Mouse (Mus musculus) gastrocnemius, postnatal 36 days (tissue): Measurements from ENCODE around the gene Cyp26a1. TPM values are rescaled to one million over a fixed set of nuclear protein-coding genes. Genes with fewer than 3 reads are reported as not detected.

Experiments used
- DNase-seq, 2 experiments: peaks; one replicate each; pipeline ENCODE4 v3.0.0; 2022
- intact Hi-C: fragments of 180-260 bp; cut with DNase I; formaldehyde crosslinking; loops from one replicate; pipeline ENCODE4 v1.15.1; 2025
- total RNA-seq, 2 experiments: library from RNA; stranded (reverse); gene quantifications; 2 replicates each; pipeline ENCODE4 v1.2.3; 2021

Cyp26a1 gene
- total RNA-seq, 2 experiments from 2014 or later = 0.13 TPM; not detected in 1

DNA sequence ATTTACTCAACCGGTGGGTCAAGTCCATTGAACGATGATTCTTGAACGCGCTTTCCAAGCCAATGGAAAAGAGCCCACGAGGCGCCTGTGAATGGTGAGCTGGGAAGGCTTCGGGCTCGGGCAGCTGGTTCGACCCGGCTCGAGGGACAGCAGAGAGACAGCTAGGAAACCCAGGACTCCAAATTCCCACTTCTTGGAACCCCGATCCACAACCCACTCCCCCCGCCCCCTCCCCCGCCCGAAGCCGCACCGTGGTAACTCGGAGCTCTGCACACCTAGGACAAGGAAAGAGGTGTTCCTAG lies 312 bp upstream of the Cyp26a1 start:
- intact Hi-C loops = no loop called here
- DNase-seq = no peak

DNA sequence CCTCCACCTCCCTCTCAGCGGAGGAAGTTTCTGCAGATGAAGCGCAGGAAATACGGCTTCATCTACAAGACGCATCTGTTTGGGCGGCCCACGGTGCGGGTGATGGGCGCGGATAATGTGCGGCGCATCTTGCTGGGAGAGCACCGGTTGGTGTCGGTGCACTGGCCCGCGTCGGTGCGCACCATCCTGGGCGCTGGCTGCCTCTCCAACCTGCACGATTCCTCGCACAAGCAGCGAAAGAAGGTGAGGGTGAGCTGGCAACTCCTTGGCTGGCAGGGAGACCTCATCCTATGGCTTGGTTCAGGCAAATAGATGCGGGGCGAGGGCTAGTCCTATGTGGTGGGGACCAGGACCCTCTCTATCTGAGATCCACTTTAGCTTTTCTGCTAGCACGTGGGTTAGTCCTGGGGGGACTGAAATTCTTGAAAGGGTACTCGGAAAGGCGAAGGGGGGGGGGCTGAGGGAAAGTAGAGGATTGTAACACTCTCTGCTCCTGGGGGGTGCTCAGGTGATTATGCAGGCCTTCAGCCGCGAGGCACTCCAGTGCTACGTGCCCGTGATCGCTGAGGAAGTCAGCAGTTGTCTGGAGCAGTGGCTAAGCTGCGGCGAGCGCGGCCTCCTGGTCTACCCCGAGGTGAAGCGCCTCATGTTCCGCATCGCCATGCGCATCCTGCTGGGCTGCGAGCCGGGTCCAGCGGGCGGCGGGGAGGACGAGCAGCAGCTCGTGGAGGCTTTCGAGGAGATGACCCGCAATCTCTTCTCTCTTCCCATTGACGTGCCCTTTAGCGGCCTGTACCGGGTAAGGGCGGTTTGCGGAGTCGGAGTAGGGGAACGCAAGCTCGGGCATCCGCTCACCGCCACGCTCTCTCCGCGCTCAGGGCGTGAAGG lies 919 bp downstream of the Cyp26a1 start:
- intact Hi-C loops = no loop called here
- no peak for DNase-seq

DNA sequence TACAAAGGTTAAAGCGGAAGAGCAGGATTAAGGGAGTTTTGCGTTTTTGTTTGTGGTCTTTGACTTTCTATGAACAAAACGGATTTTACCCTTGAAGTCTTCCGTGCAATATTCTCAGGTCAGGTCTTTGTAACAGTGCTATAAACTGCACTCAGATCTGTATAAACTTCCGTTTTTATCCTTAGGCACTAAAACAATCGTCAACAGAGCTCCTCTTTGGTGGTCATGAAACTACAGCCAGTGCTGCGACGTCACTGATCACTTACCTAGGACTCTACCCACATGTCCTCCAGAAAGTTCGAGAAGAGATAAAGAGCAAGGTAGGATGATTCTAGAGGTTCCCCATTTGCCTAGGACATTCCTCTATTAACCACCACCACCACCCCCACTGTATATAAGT lies 2.1 kb downstream of the Cyp26a1 start:
- intact Hi-C loops = no loop called here
- DNase-seq = no peak

DNA sequence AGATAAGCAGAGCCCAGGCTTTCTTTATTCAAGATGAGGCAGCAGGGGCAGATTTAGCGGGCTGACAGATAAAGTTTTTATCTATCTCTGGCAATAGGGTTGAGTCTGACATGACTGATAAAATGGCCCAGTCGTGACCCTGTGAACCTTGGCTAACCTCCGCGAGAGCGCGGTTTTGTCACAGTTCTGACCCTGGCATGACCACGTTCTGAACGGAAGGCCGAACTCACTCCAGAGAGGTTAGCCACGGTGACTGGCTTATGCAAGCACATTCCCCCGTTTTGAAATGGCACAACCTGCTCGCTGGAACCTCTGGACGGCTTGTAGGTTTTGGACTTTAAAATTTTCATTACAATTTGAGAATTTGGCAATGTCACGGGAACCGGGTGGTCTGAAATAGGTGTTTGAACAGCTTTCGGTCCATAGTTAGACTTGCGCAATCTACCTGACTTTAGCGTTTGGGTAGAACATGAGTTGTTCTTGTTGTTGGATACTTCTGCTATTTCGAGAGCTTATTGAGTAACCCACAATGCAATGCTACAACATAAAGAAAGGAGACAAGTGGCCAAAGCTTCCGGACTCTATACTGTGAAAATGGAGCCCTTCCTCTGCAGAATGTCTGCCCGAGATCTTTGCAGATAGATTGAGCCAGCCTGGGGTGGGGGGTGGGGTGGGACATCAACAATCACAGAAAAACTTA lies 4.9 kb downstream of the Cyp26a1 start:
- intact Hi-C loops = loop anchor here (1.0 kb wide), 1 partner anchor 185 kb away; no protein-coding TSS in a partner anchor
- DNase-seq = no peak

DNA sequence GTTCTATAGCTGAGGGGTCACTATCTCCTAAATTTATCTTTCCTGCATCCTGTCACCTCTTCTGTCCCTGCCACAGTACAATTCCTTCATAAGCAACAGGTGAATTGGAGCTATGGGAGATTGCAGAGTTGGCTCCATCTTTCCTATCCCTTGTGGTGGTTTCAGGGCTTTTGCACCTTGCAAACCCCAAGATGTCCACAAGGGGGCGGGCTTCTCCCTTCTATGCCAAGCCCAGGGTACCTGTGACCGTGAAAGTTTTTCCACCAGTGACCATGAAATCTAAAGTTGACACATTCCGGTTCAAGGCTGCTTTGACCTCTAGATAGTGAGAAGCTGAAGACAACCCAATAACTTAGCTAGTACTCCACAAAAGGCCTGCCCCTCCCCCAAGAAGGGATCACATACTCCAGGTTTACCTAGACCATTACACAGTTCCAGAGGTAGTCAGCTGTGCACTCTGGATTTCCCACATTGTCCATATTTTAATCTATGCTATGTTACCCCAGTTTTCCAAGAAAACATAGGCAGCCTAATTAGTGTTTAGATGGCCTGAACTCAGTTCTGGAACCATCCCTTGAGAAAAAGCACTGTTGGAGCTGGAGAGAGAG lies 6.4 kb downstream of the Cyp26a1 start:
- intact Hi-C loops = loop anchor here (1.0 to 2.0 kb wide), 2 partner anchors 183 to 233 kb away; no protein-coding TSS in a partner anchor
- DNase-seq = peak; percentile 43 to 61

DNA sequence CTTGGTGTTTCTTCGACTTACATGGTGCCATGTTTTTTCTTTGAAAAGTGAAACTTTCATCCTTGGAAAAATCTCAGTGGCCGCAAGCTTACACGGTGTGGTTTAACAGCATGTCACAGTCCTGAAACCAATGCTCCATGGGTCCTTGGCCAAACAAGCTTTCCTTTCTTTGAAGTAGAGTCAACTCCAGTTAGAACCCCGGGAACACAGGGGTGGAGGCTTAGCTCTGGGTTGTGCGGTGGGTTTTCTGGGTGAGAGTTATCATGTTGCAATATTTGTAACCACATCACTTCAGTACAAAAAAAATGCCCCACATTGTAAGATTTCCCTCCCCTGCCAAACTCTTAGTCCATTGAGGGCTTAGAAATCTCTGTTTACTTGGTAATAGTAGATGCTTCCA lies 8.1 kb downstream of the Cyp26a1 start:
- intact Hi-C loops = loop anchor here (2.0 kb wide), 1 partner anchor 231 kb away; no protein-coding TSS in a partner anchor
- no peak for DNase-seq

DNA sequence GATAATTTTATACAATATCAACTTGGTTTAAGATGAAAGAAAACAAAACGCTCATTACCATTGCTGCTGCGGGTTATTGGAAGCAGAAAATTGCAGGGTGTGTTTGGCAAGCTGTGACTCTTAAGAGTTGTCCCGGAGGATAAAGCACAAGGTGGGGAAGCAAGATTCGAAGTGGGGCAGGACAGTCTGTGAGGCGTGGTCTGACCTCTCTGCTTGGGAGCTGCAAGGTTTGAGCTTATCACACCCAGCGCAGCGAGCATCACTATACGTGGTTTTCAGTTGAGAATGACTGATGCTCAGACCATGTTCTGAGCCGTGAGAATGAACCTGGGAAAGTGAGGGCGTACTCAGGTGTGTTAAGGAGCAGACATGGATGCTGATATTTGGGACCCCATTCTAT lies 17.1 kb downstream of the Cyp26a1 start:
- no peak for DNase-seq
- intact Hi-C loops = no loop called here

DNA sequence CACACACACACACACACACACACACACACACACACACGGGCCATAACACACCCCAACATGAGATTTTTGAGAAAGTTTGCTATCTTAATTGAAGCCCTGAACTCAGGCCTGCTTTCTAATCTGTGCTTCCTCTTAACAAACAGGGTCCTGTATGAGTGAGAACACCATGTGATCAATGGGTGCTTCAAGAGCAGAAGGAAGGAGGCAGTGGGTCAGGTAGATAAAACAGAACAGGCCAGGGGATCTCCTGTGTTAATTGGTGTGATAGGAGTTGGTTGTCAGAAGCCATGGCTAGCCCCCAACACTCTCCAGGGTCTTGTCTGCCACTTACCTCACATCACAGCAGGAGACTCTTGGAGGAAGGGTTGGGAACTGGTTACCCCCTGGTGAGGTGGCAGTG lies 18.4 kb downstream of the Cyp26a1 start:
- DNase-seq = no peak
- intact Hi-C loops = no loop called here

DNA sequence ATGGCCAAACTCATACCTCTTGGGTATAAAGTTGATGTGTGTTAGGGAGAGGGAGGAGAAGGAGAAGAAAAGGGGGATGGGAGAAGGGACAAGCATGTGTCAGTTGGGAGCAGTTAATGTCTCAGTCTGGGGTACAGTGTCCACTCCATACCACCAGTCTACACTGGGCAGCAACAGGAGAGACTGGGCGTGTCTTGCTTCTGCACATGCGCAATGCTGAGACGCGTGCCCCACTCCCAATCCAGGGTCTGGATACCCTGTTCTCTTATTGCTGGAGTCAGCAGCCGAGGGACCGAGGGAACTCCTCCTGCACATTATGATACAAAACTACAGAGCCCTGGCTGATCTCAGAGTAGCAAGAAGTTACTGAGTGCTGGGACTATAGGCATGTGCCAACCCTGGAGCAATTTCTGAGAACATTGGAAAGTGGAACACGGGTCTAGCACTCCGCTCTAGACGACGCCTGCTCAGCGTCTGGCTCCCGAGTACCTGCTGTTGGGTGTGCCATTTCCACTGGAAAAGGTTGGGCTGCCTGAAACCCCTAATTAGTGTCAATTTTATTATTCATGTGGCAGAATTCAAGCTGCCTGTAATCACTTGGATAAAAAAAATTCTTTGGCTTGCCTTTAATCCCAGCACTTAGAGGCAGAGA lies 19.1 kb downstream of the Cyp26a1 start:
- intact Hi-C loops = no loop called here
- DNase-seq = no peak

DNA sequence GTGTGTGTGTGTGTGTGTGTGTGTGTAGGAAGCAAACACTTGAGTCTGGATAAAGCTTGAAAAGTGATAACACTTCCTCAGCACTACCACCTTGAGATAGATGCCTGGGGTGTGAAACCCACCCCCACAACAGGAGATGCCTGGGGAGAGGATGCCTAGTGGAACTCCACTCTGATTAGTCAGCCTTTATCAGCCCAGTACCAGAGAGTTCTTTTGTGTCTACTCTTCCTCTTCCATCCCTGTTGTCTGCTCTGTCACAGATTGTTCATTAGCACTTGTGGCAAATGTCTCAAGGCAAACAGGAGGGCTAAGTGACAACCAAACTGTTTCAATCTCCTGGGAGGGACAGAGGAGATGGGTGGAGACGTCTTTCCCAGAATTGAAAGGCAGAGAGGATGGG lies 21.6 kb downstream of the Cyp26a1 start:
- intact Hi-C loops = no loop called here
- DNase-seq = no peak

DNA sequence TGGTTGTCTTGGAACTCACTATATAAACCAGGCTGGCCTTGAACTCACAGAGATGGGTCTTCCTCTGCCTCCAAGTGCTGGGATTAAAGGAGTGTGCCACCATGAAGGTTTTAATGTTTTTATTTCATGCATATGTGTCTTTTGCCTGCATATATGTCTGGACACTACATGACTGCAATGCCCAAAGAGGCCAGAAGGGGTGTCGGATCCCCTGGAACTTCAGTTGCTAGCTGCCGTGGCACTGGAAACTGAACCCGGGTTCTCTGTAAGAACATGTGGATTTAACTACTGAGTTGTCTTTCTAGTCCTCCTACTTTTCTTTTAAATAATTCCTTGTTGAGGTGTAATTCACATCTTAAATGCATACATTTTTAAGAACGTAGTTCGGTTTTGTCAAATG lies 27.0 kb downstream of the Cyp26a1 start:
- DNase-seq = no peak
- intact Hi-C loops = no loop called here

DNA sequence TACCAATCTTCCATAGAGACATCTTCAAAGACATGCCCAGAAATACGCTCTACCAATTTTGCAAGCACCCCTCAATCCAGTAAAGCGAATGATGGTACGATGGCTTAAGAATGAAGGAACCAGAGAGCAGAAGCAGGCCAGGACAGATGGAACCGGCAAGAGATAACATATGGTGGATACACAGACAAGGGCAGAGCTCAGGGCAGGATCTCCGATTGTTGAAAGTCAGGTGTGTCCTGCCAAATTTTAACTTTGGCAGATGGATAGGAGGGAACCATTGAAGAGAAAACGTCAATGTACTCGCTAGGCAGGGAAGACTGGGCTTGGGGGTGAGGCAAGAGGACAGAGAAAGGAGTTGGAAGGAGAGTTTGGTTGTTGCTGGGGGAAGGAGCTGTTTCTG lies 29.0 kb downstream of the Cyp26a1 start:
- intact Hi-C loops = no loop called here
- DNase-seq = no peak

DNA sequence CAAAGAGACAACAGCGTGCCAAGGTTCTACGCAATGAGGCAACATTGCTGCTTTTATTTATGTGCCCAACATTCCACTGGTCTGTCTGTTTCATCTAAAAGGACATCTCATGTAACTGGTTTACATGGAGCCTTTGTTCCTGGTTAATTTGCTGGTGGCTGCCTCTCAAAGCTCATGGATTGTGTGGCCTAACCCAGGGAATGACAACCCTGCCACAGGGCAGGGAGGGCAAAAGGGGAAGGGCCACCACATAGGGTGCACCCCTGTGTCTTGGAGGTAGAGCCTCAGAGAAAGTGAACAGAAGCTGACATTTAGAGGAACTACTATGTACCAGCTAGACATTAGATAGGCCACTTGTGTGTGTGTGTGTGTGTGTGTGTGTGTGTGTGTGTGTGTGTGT lies 29.8 kb downstream of the Cyp26a1 start:
- intact Hi-C loops = no loop called here
- DNase-seq = no peak

DNA sequence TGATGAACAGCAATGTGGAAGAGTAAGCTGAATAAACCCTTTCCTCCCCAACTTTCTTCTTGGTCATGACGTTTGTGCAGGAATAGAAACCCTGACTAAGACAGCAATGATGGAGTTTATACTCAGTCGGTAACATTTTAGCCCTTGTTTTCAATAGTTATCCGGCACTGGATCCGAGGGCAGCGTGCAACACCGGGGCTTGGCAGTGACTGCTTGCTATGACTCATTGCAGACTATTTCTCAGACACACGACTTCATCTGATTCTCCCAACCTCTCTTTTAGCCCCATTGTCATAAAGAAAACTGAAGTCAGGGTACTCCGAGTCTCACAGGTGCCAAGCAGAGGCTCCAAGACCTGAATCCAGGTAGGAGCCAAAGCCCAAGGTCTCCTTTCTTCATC lies 37.8 kb downstream of the Cyp26a1 start:
- no peak for DNase-seq
- intact Hi-C loops = no loop called here

DNA sequence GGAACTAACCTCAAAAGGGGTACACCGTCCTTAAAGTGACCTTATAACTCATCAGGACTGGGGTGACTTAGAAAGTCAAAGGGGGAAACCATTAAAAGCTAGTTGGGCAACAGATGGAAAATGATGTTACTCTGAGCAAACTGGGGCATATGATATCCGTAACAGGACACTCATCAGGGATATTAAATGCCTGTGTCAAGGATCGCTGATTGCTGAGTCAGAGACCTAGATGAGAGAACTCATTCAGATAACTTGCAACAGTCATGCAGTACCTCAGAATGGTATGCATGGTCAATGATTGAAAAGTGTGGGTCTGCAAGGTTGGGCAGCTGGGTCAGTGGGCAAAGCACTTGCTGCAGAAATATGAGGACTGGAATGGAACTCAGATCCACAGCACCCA lies 41.0 kb downstream of the Cyp26a1 start:
- intact Hi-C loops = no loop called here
- no peak for DNase-seq

DNA sequence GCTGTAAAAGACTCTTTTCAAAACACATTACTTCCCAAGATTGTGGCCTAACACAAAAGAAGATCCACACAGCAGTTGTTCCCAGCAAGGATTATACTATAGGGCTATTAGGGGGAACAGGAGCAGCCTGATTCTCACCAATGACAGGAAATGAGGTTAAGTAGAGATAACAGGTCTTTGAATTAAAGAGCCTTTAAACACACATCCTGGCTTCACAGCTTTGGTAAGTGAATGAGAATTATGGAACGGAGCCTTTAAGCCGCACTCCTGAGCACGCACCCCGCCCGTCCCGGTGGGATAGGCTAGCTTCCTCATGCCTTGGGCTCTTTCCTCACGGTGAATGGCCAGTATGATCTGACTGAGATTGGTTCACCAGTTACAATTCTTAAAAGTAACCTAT lies 42.4 kb downstream of the Cyp26a1 start:
- intact Hi-C loops = no loop called here
- no peak for DNase-seq

Other genes with a start within 250 kb of the Cyp26a1 start
- gene Exoc6, start 147.4 kb upstream of the Cyp26a1 start, total RNA-seq = 10 to 100 TPM; 40.6 to 48.2 TPM
- not detected for gene Cyp26c1, start 12.2 kb upstream of the Cyp26a1 start, total RNA-seq